Mouse (Mus musculus) frontal cortex, adult (tissue): ENCODE measurements around the gene Apoa4.

ENCODE experiments used
- ATAC-seq: cut with Nextera tagmentation; 2 replicates; pipeline ENCODE4 v1.9.2; 2017; ENCODE audit warnings: mild to moderate bottlenecking, moderate library complexity, mixed read lengths; ENCODE audit not compliant: low TSS enrichment

Apoa4 gene

DNA sequence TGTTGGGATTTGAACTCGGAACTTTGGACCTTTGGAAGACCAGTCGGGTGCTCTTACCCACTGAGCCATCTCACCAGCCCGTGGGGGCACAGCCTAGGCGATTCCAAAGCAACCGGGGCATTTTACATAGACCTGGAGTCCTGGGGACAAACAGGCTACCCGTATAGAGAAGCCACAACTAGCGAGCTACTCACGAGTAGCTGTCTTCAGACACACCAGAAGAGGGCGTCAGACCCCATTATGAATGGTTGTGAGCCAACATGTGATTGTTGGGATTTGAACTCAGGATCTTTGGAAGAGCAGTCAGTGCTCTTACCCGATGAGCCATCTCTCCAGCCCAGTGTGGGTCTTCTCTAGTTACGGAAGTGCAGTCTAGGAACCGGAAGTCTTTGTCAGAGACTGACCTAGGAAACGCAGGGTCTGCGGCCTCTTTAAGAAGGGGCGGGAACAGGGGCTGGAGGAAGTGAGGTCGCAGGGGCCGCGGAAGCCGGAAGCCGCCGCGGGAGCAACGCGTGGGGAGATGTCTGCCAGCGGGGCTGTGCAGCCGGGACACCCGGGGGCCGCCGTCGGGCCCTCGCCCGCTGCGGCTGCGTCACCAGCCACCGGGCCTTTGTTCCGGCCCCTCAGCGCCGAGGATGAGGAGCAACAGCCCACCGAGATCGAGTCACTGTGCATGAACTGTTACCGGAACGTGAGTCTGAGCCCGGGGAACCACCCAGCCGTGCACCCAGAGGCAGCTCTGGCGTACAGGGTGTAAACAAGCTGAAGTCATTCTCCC lies 32.4 kb downstream of the Apoa4 start, which contains the start of gene Zpr1:
Zpr1 (plus strand) TSS at position 388 of the 778 bp plus-strand sequence.
- peak; percentile 95 for ATAC-seq

GRCm38 (mm10) chr9:46274494-46274893 lies 34.0 kb downstream of the Apoa4 start:
- ATAC-seq: no peak

DNA sequence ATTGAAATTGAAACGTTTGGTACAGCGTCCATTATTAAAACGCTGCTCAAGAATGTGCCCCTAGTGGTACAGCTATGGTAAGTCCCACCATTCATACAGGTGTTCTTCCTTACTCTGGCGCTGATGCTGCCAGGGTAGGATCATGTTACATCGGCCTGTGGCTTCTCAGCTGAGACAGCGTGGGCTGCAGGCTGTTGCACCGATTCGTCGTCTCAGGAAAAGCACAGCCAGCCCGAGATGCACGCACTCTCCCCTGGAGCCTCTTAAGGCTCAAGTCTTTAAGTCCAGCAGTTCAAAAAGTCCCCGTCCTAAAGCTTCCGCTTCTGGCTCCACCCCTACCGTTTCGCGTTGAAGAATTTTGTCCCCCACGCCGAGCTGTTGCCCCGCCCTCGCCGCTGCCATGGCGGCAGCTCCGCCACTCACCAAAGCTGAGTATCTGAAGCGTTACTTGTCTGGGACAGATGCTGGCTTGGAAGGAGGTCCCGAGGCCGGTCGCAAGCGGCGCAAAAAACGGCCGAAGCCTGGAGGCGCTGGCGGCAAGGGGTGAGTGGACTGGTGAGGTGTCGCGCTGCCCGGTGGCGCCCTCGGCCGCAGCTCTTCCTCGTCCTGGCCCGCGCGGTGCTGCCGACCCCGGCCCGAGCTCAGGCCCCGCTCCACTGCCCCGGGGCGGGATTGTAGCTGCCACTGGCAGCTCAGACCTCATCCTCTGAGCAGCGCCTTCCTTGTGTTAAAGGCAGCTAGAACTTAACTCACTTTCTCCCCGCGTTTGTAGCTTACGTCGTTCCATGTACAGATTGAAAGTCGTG lies 42.3 kb downstream of the Apoa4 start, which contains the start of gene Bud13:
Bud13 (plus strand) TSS at position 378 of the 806 bp plus-strand sequence.
- peak; percentile 87 for ATAC-seq
